ENCODE assay signal across 8 mouse cellular contexts in genomic region chr13:102664843-102665587, GRCm38 (mm10). TPM values are rescaled to one million over a fixed set of nuclear protein-coding genes. Genes with fewer than 3 reads are reported as not detected.
DNase-seq lines count a peak whose midpoint lies in the region; ATAC-seq lines count a peak whose summit lies in the region.

No protein-coding gene starts in this region.

- H3K27ac ChIP-seq in heart, embryonic 11.5 days (ENCODE audit: low read depth, low read length), result no peak overlapping the region

- H3K4me2 ChIP-seq in heart, embryonic 11.5 days, result peak overlapping the region; percentile 55

- WGBS in heart, embryonic 11.5 days (ENCODE audit: insufficient replicate concordance), result 46% methylated on average over 12 of the region's 12 CpGs

- H3K27me3 ChIP-seq in heart, embryonic 11.5 days (ENCODE audit: control insufficient read depth, insufficient read depth, low read length), result no peaks in the 10 kb centered on the region

- peak; percentile 37 for DNase-seq in gastrocnemius, postnatal 10 days
- DNase-seq in gastrocnemius, postnatal 36 days, result no peak
- peak; percentile 85 for DNase-seq in c-Kit-positive CD71-negative TER-119-negative erythroid progenitor cells, embryonic 14.5 days (ENCODE audit: low read depth)
- peak; percentile 36 to 55 for DNase-seq in kidney, postnatal 4 days
- DNase-seq in lung, postnatal 25 days (ENCODE audit: low spot score), result peak; percentile 51
- DNase-seq in right cerebral cortex, postnatal 10 days (ENCODE audit: low spot score in 2 of 2), result peak; percentile 75 to 77
- no peak for DNase-seq in ovary, postnatal 36 days (ENCODE audit: low spot score)

- no peaks in the 10 kb centered on the region for H3K9me3 ChIP-seq in heart, embryonic 11.5 days (replicated peaks; ENCODE audit: control insufficient read depth, low read length)

- intact Hi-C loops in gastrocnemius, postnatal 36 days (cut with DNase I), result no loop called here

- H3K4me3 ChIP-seq in heart, embryonic 11.5 days (ENCODE audit: low read depth, low read length), result peak overlapping the region; percentile 6; the same call in 1 of the 2 replicates

- no peaks in the 10 kb centered on the region for H3K36me3 ChIP-seq in heart, embryonic 11.5 days (ENCODE audit: control insufficient read depth, insufficient read depth, low read length)

- H3K9ac ChIP-seq in heart, embryonic 11.5 days (ENCODE audit: low read depth, low read length), result no peak overlapping the region

- peaks cover 3% of the 10 kb centered on the region; the same call in 1 of the 2 replicates for H3K4me1 ChIP-seq in heart, embryonic 11.5 days (ENCODE audit: control insufficient read depth, insufficient read depth, low read length)

- ATAC-seq in heart, embryonic 11.5 days (replicated peaks; ENCODE audit: insufficient number of reproducible peaks, low FRiP score, low TSS enrichment), result no peak

RNA-seq across cellular contexts. Expression of gene Cd180, which starts 28.3 kb away (rescaled TPM):
- 1 to 10 TPM; 1.2 to 1.4 TPM for total RNA-seq in gastrocnemius, postnatal 10 days (2021)
- total RNA-seq in gastrocnemius, postnatal 36 days (2021), result under 1 TPM; 0.27 to 0.28 TPM
- polyA plus RNA-seq in heart, embryonic 11.5 days (2014; fragmentation: Nextera tagmentation; extraction: Ambion mirVana), result 0.39 and 0.49 TPM in 2 replicates

Comparison
In these comparisons a context has a peak if more than half of its experiments do, and no peak if none do; other contexts are left out.
1. DNase-seq: peak in gastrocnemius, postnatal 10 days (single experiment), c-Kit-positive CD71-negative TER-119-negative erythroid progenitor cells, embryonic 14.5 days (single experiment), kidney, postnatal 4 days (2 of 2), lung, postnatal 25 days (single experiment) and right cerebral cortex, postnatal 10 days (2 of 2); none in gastrocnemius, postnatal 36 days (0 of 2) and ovary, postnatal 36 days (single experiment).